Mouse (Mus musculus) G1E-ER4 (cell line): ENCODE data around the gene Kdr. TPM values are rescaled to one million over a fixed set of nuclear protein-coding genes. Genes with fewer than 3 reads are reported as not detected.

Experiments
- GATA1 ChIP-seq: IDR thresholded peaks from one replicate; pipeline ENCODE4 v1.8.0; 2012; ENCODE audit warnings: low read length, inconsistent platforms
- polyA plus RNA-seq: library from polyadenylated mRNA; stranded (reverse); fragments of >175 nt; gene quantifications from 2 replicates; pipeline ENCODE4 v1.2.3, GENCODE M21; 2012

Gene Kdr
- polyA plus RNA-seq, 1 experiment, result 0.01 TPM

DNA sequence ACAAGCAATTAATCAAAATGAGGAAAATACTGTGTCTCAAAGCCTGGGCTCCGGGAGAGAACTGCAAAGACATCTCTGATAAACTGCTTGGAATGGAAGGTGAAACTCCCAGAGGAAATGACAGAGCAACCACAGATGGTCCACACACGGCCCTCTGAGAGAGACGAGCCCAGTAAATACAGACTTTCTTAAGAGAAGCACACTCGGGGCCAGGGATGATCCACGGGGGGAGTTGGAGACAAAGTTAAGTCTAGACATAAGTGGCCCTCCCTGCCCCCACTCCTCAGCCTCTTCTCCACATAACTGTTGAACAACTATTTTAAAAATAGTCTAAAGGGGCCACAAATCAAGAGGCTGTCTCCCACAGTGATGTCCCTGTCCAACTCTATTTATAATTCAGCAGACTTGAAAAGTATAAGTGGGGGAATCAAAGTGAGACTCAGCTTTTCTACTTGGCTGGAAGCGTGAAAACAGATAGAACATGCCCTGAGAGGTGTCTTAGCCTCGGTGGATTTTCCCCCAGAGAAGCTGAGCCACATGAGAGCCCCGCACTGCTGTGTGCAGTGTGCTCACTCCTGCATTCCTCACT, 39.0 kb downstream of the Kdr start:
- TF ChIP-seq GATA1, result no peak

DNA sequence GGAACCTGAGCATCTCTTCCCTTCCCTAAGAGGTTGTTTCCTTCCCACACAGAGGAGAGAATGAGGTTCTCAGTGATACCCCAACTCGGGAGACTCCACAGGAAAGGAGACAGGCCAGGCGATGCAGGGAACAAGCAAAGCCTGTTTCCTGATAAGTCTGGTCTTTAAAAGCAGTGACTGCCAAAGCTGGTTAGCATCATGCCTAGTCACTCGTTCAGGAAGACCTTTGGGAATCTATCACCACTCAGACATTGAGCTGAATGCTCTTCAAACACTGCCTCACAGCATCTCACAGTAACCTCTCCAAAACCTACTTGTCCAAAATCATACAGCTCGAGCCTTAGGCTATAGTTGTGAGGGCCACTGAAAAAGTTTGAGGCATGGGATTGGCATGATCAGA, 40.2 kb downstream of the Kdr start:
- no peak for TF ChIP-seq GATA1

DNA sequence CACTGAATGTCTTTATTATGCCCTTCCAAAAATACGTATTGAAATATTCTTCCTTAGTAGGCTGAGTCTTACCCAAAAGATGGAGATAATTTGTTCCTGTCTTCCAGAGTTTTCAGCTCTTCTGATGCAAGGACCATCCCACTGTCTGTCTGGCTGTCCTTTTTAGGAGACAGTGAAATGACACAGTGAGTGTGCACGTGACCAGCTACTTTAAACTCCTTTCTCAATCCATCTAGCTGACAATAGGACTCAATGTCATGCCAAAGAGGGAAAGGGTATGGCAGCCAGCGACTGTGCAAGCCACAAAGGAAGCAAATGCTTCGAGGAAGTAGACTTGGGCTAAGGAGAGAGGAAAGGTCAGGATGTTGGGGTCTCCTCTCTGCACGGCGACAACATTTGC, 42.0 kb downstream of the Kdr start:
- TF ChIP-seq GATA1, result no peak

DNA sequence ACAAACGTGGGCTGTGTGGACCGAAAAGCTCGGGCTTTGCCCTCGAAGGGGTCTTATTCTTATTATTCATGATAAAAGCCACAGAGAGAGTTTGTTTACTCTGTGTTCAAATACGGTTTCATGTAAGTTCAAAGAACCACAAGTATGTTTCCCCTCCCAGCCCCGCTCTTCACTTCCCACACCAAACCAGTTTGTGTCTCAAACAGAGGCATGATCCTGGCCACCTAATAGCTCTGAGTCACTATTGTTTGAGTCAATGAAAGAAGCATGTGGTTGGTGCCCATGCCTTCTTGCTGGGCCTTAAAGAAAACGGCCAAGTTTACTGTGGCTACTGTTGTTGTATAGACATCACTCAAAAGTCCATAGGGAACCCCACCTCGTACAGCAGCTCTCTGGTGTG, 43.0 kb downstream of the Kdr start:
- TF ChIP-seq GATA1, result no peak

DNA sequence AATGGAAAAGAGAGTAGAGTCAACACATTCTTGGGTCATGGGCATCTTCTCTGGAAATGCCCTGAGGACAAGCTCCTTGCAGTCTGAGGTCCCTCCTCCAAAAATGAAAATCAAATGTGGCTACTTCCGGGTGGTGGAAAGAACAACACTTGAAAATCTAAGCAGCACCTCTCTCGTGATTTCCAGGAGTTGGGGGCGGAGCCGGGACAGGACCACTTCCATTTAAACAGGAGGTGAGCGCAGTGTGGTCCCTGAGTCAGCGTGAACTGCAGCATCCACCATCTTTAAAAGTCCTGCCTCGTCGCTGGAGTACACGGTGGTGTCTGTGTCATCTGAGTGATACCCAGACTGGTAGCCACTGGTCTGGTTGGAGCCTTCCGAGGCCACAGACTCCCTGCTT, 44.1 kb downstream of the Kdr start:
- no peak for TF ChIP-seq GATA1

DNA sequence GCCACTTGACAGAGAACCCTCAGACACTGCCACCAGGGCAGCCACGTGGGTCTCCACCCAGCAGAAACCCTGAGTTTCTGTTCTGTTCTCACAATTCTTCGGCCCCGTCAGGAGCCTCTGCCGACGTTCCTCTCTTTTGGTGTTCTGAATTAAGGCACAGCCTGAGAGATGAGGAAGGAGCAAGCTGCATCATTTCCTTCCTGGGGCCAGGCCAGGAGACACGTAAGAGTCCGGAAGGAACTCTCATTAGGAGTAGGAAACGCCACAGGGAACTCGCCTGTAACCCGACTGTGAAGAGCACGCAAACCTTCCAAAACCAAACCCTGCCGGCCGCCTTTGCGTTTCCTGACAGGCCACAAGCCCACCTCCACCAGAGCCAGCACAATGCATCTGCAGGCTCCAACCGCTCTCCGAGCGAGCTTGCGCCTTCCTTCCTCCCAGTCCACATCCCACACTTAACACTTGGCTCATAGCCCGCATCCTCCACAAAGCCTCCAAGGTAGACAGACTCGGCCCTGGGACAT, 44.7 kb downstream of the Kdr start:
- no peak for TF ChIP-seq GATA1

DNA sequence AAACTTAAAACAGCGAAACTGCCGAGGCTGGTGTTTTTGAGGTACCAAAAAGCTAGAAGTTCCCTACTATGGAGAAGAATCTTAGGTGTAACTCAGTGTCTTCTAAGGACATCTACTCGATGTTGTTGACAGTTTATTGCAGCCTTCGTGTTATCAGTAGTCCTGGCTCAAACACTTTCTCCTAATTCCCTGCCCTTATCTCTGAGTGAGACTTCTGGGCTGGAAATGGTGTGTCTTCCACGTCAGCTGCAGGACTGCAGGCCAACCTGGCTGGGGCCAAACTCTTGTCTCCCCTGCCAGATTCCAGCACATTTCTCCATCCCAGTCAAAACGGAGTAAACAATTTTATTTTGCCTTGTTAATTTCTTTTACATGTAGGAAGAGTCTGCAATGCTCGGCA, 48.3 kb downstream of the Kdr start:
- peak; percentile 22 for TF ChIP-seq GATA1

DNA sequence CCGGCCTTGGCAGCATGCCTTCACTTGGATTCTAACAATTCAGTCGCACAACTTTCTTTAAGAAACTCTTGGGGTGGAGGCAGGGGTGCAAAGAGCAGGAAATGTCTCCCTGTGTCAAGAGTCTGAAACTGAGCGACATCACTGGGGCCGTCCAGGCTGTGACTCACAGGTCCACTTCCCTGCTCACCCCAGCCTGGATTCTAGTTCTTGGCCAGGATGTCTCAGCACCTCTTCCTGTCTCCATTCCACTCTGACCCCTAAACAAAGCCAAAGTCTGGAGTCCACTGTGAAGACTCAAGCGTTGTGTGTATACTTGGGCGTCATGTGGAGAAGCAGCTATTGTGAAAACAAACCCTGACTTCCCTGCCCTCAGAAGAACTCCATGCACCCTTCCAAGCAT, 55.6 kb downstream of the Kdr start:
- TF ChIP-seq GATA1, result no peak

DNA sequence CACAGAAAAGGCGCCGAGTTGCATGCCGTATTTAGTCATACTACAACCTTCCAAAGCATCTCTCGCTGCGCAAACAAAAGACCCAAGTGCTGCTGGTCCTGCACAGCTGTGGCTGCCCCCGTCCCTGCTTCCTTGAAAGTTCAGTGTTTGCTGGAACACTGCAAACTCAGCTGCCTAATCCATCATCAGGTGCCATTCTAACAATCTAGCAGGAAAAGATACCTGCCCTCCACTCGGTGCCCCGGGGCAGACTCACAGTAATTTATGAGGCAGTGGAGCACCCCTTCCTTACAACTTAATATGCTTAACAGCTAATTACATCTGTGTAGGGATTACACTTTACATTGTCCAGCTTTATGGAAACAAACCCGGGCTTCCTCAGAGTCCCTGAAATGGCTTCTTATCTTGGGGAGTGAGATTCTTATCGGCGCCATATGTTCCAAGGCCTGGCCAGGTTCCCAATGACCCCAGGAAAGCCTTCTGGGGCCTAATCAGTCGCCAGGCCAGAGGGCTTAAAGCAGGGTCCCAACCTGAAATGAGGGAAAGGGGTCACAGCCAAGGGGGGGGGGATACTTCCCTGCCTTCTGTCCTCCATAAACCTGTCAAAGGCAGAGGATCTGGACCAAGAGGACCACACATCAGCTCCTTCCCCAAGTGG, 56.4 kb downstream of the Kdr start:
- no peak for TF ChIP-seq GATA1

DNA sequence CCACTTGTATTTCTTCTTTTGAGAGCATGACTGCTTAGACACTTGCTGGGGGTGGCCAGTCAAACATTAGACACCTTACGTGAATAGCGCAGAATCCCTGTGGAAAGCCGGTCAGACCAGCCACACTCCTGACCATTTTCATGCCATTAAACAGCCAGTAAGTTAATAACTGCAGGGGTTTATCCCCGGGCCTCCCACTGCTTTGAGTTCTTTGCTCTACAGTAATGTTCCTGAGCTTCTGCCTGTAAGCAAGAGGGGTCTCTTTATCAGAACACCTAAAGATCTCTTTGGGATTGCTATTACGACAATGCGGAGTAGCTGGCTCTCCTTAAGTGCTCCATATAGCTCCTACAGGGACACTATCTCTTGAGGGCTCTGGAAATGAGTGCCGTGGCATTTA, 58.7 kb downstream of the Kdr start:
- no peak for TF ChIP-seq GATA1

DNA sequence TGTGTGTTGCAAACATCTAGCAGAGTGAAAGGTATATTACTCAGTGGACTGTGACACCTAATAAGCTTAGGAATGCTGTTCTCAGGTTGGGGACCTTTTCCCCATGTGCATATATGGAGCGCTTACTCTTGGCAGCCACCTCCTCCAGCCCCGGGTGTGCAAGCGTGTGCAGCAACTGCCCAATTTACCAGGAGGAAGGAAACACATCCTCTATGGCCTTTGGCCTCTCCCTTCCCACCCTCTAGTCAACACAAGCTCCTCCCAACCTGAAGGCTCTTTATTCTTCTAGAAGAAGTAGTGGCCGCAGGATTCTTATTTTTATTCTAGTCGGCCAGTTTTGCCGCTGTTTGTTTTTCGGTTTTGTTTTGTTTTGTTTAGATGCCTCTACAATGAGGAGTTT, 60.1 kb downstream of the Kdr start:
- TF ChIP-seq GATA1, result no peak

DNA sequence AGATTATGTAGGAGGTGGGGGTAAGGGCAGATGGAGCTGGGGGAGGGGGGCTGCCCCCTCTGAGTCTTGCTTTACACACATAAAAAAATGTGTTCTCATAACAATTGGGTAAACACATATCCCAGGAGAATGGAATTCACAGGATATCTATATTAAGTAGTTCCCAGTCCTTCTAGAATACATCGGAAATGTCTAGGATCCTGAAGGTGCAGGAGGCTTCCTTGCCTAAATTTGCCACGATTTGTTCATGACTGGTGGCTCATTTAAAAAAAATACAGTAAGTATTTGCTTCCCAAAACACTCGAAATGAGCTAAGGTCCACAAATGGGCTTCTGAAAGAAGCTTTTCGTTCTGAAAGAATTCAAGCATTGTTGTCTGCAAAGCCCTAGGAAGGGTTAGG, 61.0 kb downstream of the Kdr start:
- TF ChIP-seq GATA1, result no peak

DNA sequence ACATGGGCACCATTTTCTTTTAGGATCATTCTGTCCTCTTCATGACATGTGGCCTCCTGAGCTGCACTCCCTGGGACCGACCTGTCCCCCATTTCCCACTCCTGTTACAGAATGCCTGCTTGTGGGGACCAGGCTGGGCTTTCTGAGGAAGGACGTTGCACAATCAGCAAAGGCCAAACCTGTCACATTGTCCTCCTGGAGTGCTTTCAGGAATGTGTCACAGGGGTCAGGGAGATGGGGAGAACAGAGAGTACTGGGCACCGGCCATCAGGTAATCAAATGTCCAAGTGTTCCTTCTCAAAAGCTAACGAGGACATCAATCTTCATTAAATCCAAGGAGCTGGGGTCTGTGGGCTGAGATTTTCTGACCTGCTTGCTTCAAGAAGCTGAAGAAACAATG, 72.2 kb downstream of the Kdr start:
- TF ChIP-seq GATA1, result no peak

DNA sequence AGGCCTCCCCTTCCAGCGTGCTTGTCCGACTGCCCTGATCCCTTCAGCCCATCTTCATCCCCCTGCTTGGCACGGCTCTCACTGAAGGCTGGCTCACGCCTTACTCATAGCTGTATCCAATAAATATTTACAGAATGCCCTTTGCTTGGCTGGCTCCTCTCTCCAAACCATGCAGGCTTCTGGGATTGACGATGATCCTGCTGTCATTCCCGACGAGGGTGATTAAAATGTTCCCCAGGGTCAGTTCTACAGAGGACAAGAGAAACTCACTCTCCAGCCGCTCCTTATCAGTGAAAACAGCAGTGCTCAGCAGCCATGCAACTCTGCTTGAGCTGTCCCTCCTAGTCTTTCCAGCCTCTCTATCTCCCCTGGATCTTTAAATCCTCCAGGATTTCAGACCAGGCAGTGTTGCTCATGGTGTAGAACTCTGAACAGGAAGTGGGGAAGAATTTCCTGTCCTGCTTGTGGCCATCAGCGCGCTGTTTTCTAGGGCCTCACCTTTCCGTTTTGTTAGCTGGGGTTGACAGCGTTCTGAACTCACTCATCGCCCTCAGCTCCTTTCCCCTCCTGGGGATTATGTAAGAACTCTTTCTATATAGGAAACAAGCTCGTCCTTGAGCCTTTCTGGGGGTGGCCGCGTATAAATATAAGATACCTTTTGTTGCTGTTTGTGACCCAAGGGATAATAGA, 77.9 kb downstream of the Kdr start:
- TF ChIP-seq GATA1, result no peak

DNA sequence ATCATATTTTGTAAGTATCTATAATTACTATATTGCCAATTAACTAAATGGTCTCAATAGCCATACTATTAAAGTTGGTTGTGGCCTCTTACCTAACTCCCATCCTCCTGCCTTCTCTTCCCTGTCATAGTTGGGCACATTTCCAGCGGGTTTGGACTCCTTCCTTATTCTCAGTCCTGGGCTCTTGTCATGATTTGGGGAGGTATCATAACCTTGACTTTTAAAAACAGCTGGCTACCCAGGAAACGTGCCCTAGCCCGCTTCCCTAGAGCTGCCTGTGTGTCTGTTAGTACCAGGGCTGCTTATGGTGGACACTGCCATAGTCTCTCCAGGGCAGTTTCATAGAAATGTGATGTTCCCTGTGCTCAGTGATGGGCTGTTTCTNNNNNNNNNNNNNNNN, 82.9 kb downstream of the Kdr start:
- no peak for TF ChIP-seq GATA1

DNA sequence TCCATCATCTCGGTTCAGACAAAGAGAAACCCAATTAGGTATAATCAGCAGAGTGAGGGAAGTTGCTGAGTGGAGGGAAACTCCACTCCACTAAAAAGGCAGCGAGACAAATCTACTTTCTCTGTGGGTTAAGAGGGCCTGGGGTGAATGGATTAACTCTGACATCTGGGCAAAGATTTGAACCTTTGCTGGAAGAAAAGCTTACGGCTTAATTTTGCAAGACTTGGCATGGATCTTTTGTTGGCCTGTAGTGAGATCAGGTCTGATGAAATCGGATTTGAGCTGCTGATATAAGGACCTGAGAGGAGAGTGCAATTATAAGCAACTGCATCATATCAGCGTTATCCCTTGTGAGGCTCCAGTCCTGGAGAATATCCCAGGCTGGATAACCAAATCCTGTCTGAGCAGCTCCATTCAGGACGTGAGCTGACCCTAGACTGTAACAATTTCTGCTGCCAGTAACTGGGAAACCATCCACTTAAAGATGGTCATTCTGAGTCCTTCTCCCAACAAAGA, 85.2 kb downstream of the Kdr start:
- TF ChIP-seq GATA1, result no peak

Other genes with a start within 250 kb of the Kdr start
- 56.9 and 87.6 TPM in 2 replicates for gene Srd5a3, start 161.8 kb upstream of the Kdr start, polyA plus RNA-seq
- 62.6 and 79.3 TPM in 2 replicates for gene Tmem165, start 205.4 kb upstream of the Kdr start, polyA plus RNA-seq